Mouse (Mus musculus) kidney, adult 2 months (tissue): ENCODE data around the gene Hectd4.

Experiments used
- CTCF ChIP-seq: fragments of 200-500 bp; conservative IDR thresholded peaks from 2 replicates; pipeline ENCODE4 v1.5.1; 2011; ENCODE audit warnings: low read depth, mild to moderate bottlenecking, control low read depth, low read length, moderate library complexity, mixed read lengths; ENCODE audit not compliant: insufficient read depth, insufficient read length
- POLR2A ChIP-seq: fragments of 200-500 bp; IDR thresholded peaks from one replicate; pipeline ENCODE4 v1.6.1; 2011; ENCODE audit warnings: low read depth, low read length, control low read depth

- TF ChIP-seq POLR2A: no peak
- TF ChIP-seq CTCF: no peak
Observed at GRCm38 (mm10) chr5:121339507-121340230, 119.7 kb downstream of the Hectd4 start.
